Mouse (Mus musculus) embryonic facial prominence, embryonic 14.5 days (tissue): ENCODE data around the gene Skap1. TPM values are rescaled to one million over a fixed set of nuclear protein-coding genes. Genes with fewer than 3 reads are reported as not detected.

ENCODE experiments used
- ATAC-seq: fragments of 200-750 bp; cut with Nextera tagmentation; 2 replicates; pipeline ENCODE4 v1.8.0; 2017; ENCODE audit warnings: low read depth, moderate number of reproducible peaks, moderate TSS enrichment
- DNase-seq: peaks from one replicate; pipeline ENCODE4 v3.0.0-alpha.2; 2015; ENCODE audit warnings: low spot score
- H3K27ac ChIP-seq: fragments of 300-500 bp; sonication (generic); replicated peaks from 2 replicates; pipeline ENCODE4 v1.5.1; 2014; ENCODE audit warnings: low read depth, mild to moderate bottlenecking, low read length, moderate library complexity
- H3K27me3 ChIP-seq: fragments of 300-500 bp; sonication (generic); replicated peaks from 2 replicates; pipeline ENCODE4 v1.6.1; 2014; ENCODE audit warnings: low read length; ENCODE audit not compliant: control insufficient read depth, insufficient read depth
- H3K36me3 ChIP-seq: fragments of 300-500 bp; sonication (generic); 2 replicates; pipeline ENCODE4 v1.6.1; 2014; ENCODE audit warnings: low read length, mixed read lengths; ENCODE audit not compliant: control insufficient read depth, insufficient read depth
- H3K4me1 ChIP-seq: fragments of 300-500 bp; sonication (generic); 2 replicates; pipeline ENCODE4 v1.6.1; 2014; ENCODE audit warnings: antibody characterized with exemption, low read length; ENCODE audit not compliant: control insufficient read depth, insufficient read depth
- H3K4me2 ChIP-seq: fragments of 300-500 bp; sonication (generic); 2 replicates; pipeline ENCODE4 v1.6.1; 2014; ENCODE audit warnings: low read depth, mild to moderate bottlenecking, low read length, moderate library complexity, mixed read lengths
- H3K4me3 ChIP-seq: fragments of 300-500 bp; sonication (generic); 2 replicates; pipeline ENCODE4 v1.5.1; 2014; ENCODE audit warnings: low read depth, mild to moderate bottlenecking, low read length
- H3K9ac ChIP-seq: fragments of 300-500 bp; sonication (generic); 2 replicates; pipeline ENCODE4 v1.6.1; 2014; ENCODE audit warnings: low read depth, mild to moderate bottlenecking, low read length, moderate library complexity, mixed read lengths
- H3K9me3 ChIP-seq: fragments of 300-500 bp; sonication (generic); 2 replicates; pipeline ENCODE4 v1.6.1; 2016; ENCODE audit warnings: low read length; ENCODE audit not compliant: control insufficient read depth
- WGBS: fragments of 180-500 bp; shearing (Covaris S2); extraction: QIAGEN DNeasy Blood & Tissue Kit; methylation state at CpG from one replicate; pipeline ENCODE4 v1.1.7; 2014; 5-methylcytosine and 5-hydroxymethylcytosine counted together
- polyA plus RNA-seq: library from polyadenylated mRNA; unstranded; fragments of >200 nt; fragmentation: Nextera tagmentation; extraction: Ambion mirVana; gene quantifications from 2 replicates; pipeline ENCODE4 v1.2.1, GENCODE M21; 2014

Skap1 gene
- 1.5 and 2.3 TPM in 2 replicates for polyA plus RNA-seq

- 9% methylated on average over 23 of the region's 42 CpGs for WGBS
- H3K9ac ChIP-seq: no peak within 1 kb of the TSS
These were observed at the start of gene Skap1 for GRCm38 (mm10) chr11:96463986-96464715. Skap1 (plus strand) TSS chr11:96464593.

GRCm38 (mm10) chr11:96421074-96421473, 43.3 kb upstream of the Skap1 start:
- Histone ChIP-seq H3K9me3 (no peaks in the 10 kb centered on the region), H3K36me3 (no peaks in the 10 kb centered on the region), H3K27ac (0 out of 2 replicates have a peak overlapping the region, but pooled peaks have one; percentile 6), H3K9ac (no peak overlapping the region), H3K4me2 (no peak overlapping the region), H3K4me3 (no peak overlapping the region), H3K27me3 (no peaks in the 10 kb centered on the region), H3K4me1 (0 out of 2 replicates have a peak, but pooled peaks cover 7% of the 10 kb centered on the region)
- 42% methylated on average over 5 of the region's 5 CpGs for WGBS
- DNase-seq (peak; percentile 26), ATAC-seq (no peak)

More at GRCm38 (mm10) chr11:96463986-96464715, at the start of gene Skap1:
- Histone ChIP-seq H3K9me3 (no peaks in the 10 kb centered on the region), H3K4me1 (no peaks in the 10 kb centered on the region), H3K36me3 (no peaks in the 10 kb centered on the region), H3K4me3 (peak within 1 kb of the TSS; percentile 33), H3K27me3 (peaks cover 44% of the 10 kb centered on the region), H3K27ac (no peak within 1 kb of the TSS), H3K4me2 (peak within 1 kb of the TSS; percentile 58)
- ATAC-seq (no peak), DNase-seq (no peak)

GRCm38 (mm10) chr11:96421517-96422265, 42.7 kb upstream of the Skap1 start:
- H3K27ac ChIP-seq: no peak overlapping the region
- 29% methylated on average over 11 of the region's 11 CpGs for WGBS

GRCm38 (mm10) chr11:96425193-96425592, 39.2 kb upstream of the Skap1 start:
- Histone ChIP-seq H3K27me3 (0 out of 2 replicates have a peak, but pooled peaks cover 3% of the 10 kb centered on the region), H3K4me3 (no peak overlapping the region), H3K36me3 (no peaks in the 10 kb centered on the region)

More at GRCm38 (mm10) chr11:96421517-96422265, 42.7 kb upstream of the Skap1 start:
- H3K4me2 ChIP-seq: no peak overlapping the region
- H3K36me3 ChIP-seq: no peaks in the 10 kb centered on the region
- H3K4me3 ChIP-seq: no peak overlapping the region
- H3K9me3 ChIP-seq: no peaks in the 10 kb centered on the region
- no peaks in the 10 kb centered on the region for H3K27me3 ChIP-seq
- DNase-seq: peak; percentile 48
- 0 out of 2 replicates have a peak, but pooled peaks cover 7% of the 10 kb centered on the region for H3K4me1 ChIP-seq
- no peak overlapping the region for H3K9ac ChIP-seq
- 0 out of 2 replicates have a peak, but pooled peaks have one; percentile 41 for ATAC-seq

GRCm38 (mm10) chr11:96426191-96426590, 38.2 kb upstream of the Skap1 start:
- Histone ChIP-seq H3K4me1 (0 out of 2 replicates have a peak, but pooled peaks cover 3% of the 10 kb centered on the region), H3K27me3 (0 out of 2 replicates have a peak, but pooled peaks cover 3% of the 10 kb centered on the region), H3K4me2 (no peak overlapping the region), H3K36me3 (no peaks in the 10 kb centered on the region), H3K27ac (no peak overlapping the region), H3K9ac (no peak overlapping the region), H3K4me3 (no peak overlapping the region), H3K9me3 (no peaks in the 10 kb centered on the region)
- WGBS: 53% methylated on average over 6 of the region's 6 CpGs
- DNase-seq (no peak), ATAC-seq (no peak)

More at GRCm38 (mm10) chr11:96425193-96425592, 39.2 kb upstream of the Skap1 start:
- 88% methylated on average over 6 of the region's 6 CpGs for WGBS
- no peak for ATAC-seq
- Histone ChIP-seq H3K9ac (no peak overlapping the region), H3K4me1 (0 out of 2 replicates have a peak, but pooled peaks cover 7% of the 10 kb centered on the region), H3K9me3 (no peaks in the 10 kb centered on the region), H3K27ac (no peak overlapping the region), H3K4me2 (no peak overlapping the region)
- no peak for DNase-seq

- 38% methylated on average over 2 of the region's 2 CpGs for WGBS
- H3K4me3 ChIP-seq: no peak overlapping the region
- no peaks in the 10 kb centered on the region for H3K36me3 ChIP-seq
- DNase-seq (no peak), ATAC-seq (no peak)
- 0 out of 2 replicates have a peak, but pooled peaks cover 3% of the 10 kb centered on the region for H3K27me3 ChIP-seq
- no peak overlapping the region for H3K9ac ChIP-seq
- H3K4me1 ChIP-seq: no peaks in the 10 kb centered on the region
- no peaks in the 10 kb centered on the region for H3K9me3 ChIP-seq
- H3K4me2 ChIP-seq: no peak overlapping the region
- H3K27ac ChIP-seq: no peak overlapping the region
These were observed 37.6 kb upstream of the Skap1 start for GRCm38 (mm10) chr11:96426805-96427204.

- no peaks in the 10 kb centered on the region for H3K4me1 ChIP-seq
- H3K4me2 ChIP-seq: no peak overlapping the region
- H3K27me3 ChIP-seq: 0 out of 2 replicates have a peak, but pooled peaks cover 3% of the 10 kb centered on the region
- DNase-seq (no peak), ATAC-seq (no peak)
- no peak overlapping the region for H3K9ac ChIP-seq
- 83% methylated on average over 2 of the region's 2 CpGs for WGBS
- H3K9me3 ChIP-seq: no peaks in the 10 kb centered on the region
- H3K36me3 ChIP-seq: no peaks in the 10 kb centered on the region
- H3K4me3 ChIP-seq: no peak overlapping the region
- no peak overlapping the region for H3K27ac ChIP-seq
These were observed 35.3 kb upstream of the Skap1 start for GRCm38 (mm10) chr11:96429062-96429461.

- Histone ChIP-seq H3K36me3 (no peaks in the 10 kb centered on the region), H3K4me3 (no peak overlapping the region), H3K4me2 (no peak overlapping the region), H3K4me1 (no peaks in the 10 kb centered on the region), H3K9ac (no peak overlapping the region), H3K9me3 (no peaks in the 10 kb centered on the region), H3K27me3 (0 out of 2 replicates have a peak, but pooled peaks cover 3% of the 10 kb centered on the region), H3K27ac (no peak overlapping the region)
- 61% methylated on average over 5 of the region's 5 CpGs for WGBS
- no peak for DNase-seq
- no peak for ATAC-seq
These were observed 34.5 kb upstream of the Skap1 start for GRCm38 (mm10) chr11:96429891-96430290.
